Mouse (Mus musculus): ENCODE measurements around the gene Anxa5.

The Anxa5 gene

DNA sequence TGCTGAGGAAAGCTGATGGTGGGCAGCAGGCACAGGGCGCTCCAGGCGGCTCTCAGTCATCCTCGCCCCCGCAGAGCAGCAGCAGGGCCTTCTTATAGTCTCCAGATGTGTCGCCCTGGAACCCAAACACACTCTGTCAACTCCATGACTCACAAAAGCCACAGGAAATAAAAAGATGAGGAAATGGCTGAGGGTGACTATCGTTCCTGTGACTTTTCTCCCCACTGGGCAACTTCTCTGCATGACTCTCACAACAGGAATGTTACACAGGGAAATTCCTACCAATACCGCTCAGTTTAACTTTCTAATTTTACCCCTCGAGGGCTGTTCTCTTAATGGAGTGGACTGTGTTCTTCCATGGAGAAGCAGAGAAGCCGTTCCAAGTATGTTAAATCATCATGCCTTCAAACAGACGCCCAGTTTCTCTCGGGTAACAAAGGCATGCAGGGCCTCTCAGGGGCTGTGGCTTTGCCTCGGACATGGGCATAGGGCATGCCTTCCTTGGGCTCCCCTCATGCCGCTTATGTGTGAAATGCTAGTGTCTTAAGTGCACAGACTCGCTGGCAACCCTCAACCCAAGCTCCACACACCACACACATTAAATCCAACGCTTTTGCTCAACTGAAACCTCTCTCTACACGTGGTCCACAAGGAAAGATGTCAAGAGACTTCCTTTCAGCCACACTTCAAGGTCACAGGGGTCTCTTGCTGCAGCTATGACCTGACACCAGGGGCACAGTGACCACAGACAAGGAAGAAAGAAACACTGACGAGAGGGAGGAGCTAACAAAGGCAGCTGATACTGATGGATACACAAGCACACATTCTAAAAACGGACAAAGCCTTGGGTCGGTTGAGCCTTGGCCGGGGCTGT, 26.2 kb downstream of the Anxa5 start:
- DNase-seq (ENCODE audit: low read depth, low spot score) = peak; percentile 35

DNA sequence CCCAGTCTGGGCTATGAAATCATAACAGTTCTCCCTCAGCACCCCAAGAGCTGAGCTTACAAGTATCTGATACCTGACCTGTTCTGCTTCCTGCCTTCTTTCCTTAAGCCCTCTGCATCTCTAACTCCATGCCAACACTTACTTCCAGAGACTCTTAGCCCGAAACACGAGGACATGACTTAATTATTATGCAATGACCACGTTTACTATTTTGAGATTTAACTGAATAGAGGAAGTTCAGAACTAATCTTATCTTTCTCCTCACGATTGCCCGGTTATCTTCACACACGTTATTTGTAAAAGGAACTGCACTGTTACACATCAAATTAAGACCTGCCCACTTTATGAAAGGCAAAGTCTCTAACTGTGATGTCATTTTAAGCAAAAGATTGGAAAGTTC, 28.8 kb downstream of the Anxa5 start:
- no peak for DNase-seq (ENCODE audit: low read depth, low spot score)

DNA sequence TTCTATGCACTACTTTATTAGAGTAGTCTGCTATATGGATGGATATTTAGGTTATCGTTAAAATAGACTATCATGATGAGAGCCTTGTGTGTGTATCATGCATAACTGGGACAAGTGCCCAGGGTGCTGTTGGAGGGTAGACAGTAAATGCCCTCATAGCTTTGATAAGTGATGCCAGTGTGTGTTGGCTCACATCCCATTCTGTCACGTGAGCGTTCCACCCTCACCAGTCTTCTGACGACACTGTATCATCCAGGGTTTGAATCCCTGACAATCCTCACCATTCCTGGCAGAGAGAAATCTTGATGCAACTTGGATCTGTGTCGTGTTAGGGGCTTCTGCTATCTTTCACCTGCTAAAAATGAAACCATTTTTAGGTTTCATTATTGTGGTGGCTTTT, 29.2 kb downstream of the Anxa5 start:
- DNase-seq (ENCODE audit: low read depth, low spot score) = no peak

DNA sequence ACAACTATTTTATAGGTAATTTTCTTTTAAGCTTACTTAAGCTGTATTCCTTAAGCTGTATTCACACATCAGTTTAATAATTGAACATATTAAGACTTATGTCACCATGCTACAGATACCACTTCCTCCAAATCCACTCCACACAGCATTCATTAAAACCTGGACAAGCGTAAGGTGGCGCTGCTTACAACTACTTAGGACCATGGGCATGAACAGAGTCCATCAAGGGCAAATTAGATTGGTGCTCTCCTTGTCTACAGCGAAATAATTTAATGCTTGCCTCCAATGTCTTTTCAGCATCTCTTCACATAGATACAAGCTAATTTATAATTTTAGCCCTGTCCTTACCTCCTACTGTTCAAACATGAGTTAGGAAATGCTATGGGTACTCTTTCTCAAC, 29.7 kb downstream of the Anxa5 start:
- DNase-seq (ENCODE audit: low read depth, low spot score) = no peak

DNA sequence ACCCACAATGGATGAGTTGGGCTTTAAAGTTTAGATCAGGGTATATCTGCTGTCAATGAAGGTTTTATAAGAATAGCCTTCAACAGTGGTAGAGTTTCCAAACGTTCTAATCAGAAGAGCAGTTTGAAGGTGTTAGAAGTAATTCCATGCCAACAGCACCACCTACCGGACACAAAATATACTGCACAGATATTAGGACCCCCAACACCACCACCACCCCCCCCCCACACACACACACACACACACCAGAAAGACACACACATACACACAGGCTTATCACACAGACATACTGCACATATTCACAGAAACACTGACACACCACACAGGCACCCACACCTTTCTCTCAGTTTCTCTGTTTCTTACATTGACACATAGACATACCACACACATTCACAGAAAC, 33.3 kb downstream of the Anxa5 start:
- DNase-seq (ENCODE audit: low read depth, low spot score) = peak; percentile 74

DNA sequence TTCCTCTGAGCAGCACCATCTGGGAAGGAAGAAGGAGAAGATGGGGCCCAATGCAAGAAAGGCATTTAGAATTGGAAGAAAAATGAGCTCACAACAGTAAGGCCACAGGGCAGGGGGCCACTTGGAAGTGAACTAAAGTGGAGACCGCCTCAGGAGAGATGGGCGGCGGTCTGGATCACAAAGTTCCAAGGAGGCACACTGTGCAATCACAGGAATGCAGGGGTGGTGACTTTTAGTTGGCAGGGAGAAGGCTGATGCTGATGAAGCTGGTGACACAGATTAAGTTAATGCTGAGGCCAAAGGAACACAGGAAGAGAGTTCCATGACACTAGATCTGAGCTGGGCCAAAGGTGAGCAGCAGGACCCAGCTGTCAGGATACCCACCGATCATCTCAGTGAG, 35.4 kb downstream of the Anxa5 start:
- no peak for DNase-seq (ENCODE audit: low read depth, low spot score)

DNA sequence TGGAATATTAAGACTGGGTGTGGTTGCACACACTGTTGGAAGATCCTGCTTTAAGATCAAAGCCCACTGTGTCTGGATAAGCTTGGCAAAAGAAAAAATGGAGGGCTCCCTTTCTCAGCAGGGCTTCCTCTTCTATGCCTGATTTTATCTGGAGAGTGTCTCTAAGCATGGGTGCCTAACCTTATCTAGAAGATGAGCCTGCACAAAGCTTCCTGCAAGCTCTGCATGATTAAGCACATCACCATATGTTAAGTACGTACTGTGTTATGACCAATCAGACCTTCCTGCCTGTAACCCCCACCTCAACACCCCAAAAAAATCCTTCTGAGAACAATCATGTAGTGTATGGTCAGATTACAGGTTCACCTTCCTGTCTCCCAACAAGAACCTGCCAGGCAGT, 45.3 kb downstream of the Anxa5 start:
- DNase-seq (ENCODE audit: low read depth, low spot score) = no peak

DNA sequence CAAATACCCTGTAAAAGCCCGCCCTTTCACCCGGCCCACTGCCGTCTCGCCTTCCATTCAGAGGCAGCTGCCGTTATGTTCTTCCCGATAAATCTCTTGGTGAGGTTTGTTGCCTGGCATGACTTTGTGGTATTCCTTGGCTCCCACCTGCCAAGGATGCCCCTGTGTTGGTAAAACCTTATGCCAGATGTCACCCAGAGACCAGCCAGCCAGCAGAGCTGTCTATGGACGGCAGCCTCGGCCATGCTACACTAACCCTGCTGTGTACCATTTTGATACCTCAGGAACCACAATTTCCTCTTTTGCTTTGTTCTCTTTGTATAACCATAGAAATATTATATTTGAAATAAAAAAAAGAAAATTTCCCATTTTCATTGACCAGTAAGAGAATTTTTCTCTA, 48.3 kb downstream of the Anxa5 start:
- no peak for DNase-seq (ENCODE audit: low read depth, low spot score)

DNA sequence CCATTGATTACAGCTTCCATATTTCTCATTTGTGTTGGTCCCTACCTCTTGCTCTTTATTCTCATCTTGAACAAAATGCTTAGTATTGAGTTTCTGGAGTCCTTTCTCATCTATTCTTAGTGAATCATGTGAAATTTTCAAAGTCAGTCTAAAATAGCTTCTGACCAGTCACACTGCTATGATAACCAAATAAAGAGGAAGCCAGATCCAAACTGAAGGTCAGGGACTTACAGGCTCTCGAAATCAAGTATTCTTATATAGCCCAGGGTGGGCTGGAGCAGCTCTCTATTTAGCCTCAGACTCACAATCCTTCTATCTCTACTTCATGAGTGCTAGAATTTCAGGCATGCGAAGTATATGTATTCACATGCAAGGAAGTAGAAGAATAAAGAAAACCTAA, 66.2 kb downstream of the Anxa5 start:
- DNase-seq (ENCODE audit: low read depth, low spot score) = no peak

DNA sequence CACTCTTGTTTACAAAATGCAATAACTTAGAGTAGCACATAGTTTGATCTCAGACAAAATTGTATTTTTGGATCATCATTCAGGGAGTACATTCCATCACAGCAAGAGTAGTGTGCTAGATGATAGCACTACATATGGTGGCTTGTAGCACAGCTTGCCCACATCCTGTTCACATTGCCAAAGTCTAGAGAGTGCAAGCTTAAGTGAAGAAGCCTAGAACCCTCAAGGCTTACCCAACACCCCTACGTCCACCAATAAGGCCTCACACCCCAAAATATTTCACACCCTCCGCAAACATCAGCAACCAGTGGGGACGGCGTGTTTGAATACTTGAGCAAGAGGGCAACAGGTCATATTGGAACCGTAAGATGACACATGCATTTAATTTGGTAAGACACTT, 68.7 kb downstream of the Anxa5 start:
- no peak for DNase-seq (ENCODE audit: low read depth, low spot score)

DNA sequence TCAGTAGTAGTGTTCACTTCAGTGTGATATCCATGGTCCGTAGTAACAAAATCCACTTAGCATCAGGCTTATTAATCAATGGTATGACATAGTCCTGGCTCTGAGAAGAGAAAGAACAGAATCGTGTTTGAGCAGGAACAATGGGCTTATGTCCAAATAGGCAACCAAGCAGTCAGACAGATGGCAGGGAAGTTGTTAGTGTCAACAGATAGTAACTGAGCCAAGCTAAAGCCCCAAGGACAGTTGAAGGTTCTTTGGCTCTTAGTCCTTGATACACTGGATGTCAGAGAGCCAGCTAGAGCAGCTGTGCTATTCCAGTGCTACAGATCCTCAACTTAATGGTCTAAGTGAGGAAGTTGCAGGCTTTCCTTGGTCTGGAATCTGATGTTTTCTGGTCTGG, 69.4 kb downstream of the Anxa5 start:
- no peak for DNase-seq (ENCODE audit: low read depth, low spot score)

DNA sequence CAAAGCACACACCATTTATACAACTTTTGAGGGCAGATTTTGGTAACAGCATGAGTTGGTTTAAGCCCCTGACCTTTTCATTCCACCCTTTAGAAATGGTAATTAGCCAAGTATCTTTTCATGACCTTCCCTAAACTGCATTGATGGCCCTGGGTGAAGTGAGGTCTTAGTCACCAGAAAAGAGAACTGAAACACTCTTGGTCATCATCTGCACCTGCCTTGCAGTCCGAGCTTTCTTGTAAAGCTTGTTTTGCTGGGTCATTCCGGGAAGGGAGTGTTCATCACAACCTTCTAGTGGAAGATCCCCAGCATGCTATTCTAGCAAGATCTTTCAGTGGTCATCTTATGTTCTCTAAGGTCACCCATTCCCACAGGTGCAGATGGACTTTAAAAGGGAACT, 73.8 kb downstream of the Anxa5 start:
- DNase-seq (ENCODE audit: low read depth, low spot score) = no peak

DNA sequence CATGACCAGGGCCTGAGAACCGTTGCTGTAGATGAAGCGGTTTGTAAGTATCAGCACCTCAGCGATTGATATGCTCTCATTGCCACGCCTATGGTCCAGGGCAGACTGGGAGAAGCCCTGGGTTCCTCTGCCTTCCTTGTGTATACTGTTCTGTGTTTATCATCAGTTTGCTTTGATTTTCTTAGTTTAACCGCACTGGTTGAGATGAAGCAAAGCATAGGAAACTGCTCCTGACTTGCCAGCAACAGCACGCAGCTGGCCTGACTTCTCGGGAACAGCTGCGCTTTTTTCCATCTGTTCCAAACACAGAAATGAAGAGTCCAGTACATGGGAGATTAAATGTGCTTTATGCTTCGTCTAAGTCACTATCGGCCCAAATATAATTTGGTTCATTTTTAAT, 75.0 kb downstream of the Anxa5 start:
- no peak for DNase-seq (ENCODE audit: low read depth, low spot score)
